Mouse (Mus musculus) regulatory T cell (primary cell): Measurements from ENCODE around the gene Lsm14b.

ENCODE experiments used
- in situ Hi-C: fragments of 300-600 bp; cut with MboI, MseI; formaldehyde crosslinking; loops from one replicate; pipeline ENCODE4 v1.15.1; 2025; ENCODE audit warnings: high pct_unique_total_duplicates

Gene Lsm14b

DNA sequence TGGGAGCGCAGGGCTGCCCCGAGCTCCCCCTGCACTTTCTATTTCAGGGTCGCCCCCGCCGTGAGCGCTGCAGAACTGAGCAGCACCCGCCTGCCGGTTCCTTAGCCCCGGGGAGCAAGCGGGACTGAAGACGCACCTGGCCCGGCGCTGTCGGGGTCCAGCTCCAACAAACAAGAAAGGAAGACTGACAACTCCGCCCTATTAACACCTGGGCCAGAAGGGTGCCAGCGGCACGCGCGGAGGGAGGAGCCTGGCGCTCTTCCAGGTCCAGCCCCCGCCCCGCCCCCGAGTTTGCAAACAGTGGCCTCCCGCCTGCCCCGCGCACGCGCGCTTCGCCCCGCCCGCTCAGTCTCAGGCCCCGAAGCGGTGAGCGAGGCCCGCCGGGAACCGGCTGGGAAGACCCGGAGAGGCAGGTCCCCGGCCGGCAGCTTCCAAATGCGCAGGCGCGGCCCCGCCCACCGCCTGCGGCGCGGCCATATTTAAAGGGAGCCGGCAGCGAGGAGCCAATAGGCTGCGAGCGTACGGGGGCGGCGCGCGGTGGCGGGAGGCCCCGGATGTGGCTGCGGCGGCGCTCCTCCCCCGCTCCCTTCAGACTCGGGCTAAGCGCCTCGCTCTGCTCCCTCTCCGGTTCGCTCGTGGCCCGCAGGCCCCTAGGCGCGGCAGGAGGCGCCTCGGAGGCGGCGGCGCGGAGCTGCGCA, at the start of gene Lsm14b:
TSS of gene Lsm14b (plus strand) at position 587 of the 698 bp plus-strand sequence.
- in situ Hi-C loops: loop anchor here (10.0 kb wide), 1 partner anchor 50 kb away; the partner anchor contains the start of gene Taf4

DNA sequence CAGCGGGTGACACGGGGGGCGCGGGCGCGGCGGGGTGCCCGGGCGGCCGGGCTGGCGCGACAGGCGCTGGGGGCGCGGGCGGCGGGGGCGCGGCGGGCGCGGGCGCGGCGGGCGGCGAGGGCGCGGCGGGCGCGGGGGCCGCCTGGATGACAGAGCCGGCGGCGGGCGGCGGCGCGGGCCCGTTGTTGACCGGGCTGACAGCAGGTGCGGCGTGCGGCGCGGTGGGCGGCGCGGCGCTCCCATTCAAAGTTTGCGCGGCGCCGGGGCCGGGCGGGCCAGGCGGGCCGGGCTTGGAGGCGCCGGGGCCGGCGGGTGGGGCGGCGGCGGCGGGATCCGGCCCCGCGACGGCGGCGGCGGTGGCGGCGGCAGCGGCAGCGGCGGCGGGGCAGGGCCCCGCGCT, 48.9 kb upstream of the Lsm14b start:
- in situ Hi-C loops: loop anchor here (10.0 kb wide), 1 partner anchor 49 kb away; the partner anchor contains the start of gene Lsm14b

DNA sequence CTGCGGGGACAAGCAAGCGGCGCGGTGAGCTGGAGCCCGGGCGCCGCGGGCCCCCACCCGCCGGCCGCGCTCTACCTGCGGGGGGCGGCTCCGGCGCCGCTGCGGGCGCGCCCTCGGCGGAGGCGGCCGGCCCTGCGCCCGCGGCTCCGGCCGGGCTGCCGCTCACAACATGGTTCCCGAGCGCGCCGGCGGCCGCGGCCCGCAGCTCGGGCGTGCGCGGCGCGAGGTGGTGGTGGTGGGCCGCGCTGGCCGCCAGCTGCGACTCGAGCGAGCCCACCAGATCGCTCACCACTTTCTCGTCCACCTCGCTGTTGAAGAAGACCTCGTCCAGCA, 48.5 kb upstream of the Lsm14b start:
- in situ Hi-C loops: loop anchor here (10.0 kb wide), 1 partner anchor 49 kb away; the partner anchor contains the start of gene Lsm14b

DNA sequence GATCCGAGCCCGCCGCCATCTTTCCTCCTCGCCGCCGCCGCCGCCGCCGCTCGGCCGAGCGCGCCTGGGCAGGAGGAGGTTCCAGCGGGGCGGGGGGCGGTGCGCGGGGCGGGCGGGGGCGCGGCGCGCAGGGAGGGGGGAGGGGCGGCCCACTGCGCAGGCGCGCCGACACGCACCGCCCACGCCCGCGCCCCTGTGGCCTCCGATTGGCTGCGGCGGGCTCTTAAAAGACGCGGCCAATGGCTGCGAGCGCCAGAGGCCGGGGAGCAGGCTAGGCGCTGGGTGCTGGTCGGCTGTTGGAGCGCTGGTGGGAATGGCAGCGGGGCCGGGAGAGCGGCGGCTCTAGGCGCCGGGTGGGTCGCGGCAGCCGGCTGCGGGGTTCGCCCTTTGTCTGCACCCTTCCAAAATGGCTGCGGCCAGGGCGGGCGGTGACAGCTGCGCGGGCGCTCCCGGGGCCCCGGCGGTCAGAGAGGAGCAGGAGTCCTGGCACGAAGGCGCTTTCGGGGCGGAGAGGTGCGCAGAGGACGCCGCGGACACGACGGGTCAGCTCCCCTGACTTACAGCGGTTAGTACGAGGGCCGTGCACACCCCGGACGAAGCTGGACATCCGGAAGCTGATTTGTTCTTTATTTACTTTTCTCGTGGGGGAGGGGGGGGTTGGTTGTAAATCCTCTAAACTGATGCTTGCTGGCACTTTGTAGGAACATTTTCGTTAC, 48.0 kb upstream of the Lsm14b start, which contains the start of gene Taf4:
TSS of gene Taf4 (minus strand) at position 19 of the 716 bp plus-strand sequence.
- in situ Hi-C loops: loop anchor here (10.0 kb wide), 1 partner anchor 48 kb away; the partner anchor contains the start of gene Lsm14b

DNA sequence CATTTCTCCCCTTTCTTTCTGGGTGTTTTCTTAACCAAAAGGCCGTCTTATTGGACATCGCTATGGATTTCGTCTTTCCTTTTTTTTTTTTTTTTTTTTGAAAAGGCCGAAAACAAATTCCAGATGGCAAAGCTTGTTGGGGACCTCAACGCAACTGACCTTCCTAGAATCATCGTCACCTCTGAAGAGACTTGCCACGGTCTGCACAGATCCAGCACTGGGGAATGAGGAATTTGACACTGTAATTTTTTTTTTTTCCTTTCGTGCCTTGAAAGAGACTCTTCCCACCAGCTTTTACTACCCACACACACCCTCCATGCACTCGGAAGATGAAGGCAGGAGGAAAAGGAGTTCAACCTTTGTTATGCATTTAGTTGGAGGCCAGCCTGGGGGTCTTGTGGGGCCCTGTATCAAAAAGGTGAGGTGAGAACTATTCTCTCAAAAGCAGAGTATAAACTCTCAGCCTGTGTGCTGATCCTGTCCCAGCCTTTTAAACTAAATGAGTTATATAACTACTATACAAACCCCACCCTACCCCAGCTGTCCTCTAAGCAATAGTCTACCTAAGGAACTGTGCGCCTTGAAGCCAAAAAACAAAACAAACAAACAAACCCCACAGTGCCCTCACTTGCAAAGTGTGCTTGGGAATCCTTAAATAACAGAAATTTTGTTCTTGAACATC, 47.3 kb upstream of the Lsm14b start:
- in situ Hi-C loops: loop anchor here (10.0 kb wide), 1 partner anchor 47 kb away; the partner anchor contains the start of gene Lsm14b

DNA sequence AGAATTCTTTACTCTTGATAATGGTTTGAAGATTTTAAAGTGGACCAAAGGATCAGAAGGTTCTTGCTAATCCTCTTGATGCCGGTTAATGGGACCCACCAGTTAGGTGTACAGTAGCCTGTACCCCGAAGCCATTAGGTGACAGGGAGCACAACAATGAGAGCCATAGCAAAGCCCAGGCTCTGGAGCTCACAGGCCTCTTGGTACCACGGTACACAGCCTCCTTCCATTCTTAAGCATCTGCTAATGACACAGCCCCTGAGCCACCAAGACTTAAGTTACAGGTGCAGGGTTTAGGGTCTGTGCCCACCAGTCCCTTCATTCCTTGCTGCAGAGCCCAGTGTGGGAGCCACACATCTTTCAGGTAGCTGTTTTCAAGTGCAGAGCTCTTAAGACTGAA, 46.5 kb upstream of the Lsm14b start:
- in situ Hi-C loops: loop anchor here (10.0 kb wide), 1 partner anchor 47 kb away; the partner anchor contains the start of gene Lsm14b

DNA sequence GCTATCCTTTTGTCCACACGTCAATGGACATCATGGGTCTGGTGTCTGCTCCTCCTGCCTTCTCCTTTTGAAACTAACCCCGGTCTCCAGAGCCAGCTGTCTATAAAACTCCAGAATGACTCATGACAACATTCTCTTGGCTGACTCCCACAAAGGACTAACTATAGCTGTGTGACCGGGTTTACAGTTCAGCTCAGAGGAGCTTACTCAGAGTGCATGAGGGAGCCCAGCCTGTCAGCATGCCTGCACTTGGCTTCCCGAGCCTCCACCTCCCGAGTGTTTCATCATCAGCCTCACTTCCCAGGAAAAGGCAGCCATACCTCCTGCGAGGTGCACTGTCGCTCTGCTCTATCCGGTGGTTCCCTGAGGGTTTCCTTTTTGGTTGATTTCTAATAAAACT, 45.0 kb upstream of the Lsm14b start:
- in situ Hi-C loops: loop anchor here (10.0 kb wide), 1 partner anchor 45 kb away; the partner anchor contains the start of gene Lsm14b

DNA sequence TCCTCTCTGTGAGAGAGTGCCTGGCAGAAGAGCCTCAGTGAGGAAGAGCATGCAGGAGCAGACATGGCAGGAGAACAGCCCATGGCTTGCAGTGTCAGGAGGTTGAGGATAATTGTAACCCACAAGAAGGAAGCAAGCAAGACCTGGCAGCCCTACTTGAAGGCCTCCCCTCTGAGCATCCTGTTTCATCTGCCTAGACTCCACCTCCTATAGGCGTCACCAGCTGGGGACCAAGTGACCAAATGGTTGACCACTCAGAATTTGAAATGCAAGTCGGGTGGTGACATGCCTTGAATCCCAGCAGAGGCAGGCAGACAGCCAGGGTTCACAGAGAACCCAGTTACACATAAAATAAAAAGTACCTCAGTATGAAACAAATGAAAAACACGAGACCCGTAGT, 44.2 kb upstream of the Lsm14b start:
- in situ Hi-C loops: no loop called here

DNA sequence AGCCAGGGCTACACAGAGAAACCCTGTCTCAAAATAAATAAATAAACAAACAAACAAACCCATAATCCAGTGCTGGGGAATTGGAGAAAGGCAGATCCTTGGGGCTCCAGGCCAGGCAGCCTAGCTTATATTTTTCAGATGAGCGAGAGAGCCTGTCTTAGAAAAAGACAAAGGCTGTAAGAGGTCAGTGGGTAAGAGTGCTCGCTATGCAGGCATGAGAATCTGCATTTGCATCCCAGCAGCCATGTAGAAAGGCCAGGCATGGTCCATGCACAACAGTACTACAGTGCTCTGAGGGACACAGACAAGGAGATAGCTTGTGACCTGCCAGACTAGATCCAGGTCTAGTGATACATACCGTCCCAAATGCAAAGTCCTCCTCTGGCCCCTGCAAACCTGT, 42.1 kb upstream of the Lsm14b start:
- in situ Hi-C loops: no loop called here

DNA sequence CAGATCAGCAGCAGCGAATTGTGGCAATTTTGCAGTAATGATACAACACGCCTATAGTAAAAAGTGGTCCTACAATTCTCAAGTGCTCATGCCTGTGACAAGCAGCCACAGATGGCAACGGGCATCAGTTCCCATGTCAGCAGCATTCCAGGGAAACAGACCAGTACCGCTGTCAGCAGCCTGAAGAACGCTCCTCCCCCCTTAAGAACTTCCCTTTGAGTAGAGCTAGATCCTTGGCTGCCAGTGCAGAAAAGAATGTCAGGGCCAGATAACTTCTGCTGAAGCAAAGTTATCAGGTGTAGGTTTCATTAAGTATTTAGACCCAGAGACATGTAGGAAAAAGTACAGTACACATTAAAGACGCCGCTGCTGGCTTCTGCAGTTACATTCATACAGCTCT, 40.0 kb upstream of the Lsm14b start:
- in situ Hi-C loops: no loop called here

DNA sequence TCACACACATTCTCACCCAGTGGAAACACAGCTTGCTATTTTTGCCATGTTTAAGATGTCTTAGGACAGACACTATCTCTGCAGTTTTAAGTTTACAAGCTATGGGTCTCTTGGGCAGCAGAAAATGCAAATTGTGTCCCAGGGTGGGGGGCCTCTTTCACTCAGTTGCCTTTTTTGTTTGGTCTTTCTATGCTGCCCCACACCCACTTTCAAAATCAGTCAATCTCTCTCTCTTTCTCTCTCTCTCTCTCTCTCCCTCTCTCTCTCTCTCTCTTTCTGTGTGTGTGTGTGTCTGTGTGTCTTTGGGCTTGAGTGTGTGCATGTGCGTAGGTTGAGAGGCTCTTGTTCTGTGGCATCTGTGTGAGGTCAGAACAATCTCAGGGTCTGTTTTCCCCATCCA, 39.1 kb upstream of the Lsm14b start:
- in situ Hi-C loops: no loop called here

DNA sequence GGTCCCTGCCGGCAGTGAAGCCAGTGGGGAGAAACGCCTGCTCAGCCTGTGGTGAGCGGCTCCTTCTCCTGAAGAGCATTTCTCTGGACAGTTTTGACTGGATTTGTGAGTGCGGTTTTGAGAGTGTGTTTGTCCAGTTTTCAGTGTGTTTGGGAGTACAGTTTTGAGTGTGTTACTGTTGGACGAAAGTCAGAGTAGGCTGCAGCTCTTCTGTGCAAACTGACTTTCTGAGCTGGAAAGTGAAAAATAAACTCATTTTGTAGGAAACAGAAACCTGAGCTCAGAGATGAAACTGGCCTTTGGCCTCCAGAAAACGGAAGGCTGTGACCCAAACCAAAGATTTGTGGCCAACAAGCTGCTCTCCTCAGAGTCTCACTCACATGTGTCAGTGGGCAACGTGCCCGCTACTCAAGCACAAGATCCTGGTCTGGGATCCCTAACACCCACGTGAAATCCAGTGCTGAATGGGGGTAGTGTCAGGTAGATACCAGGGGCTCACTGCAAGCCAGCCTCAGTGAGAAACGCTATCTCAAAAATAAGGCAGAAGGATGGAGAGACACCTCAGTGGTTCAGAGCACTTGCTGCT, 38.3 kb upstream of the Lsm14b start:
- in situ Hi-C loops: no loop called here

DNA sequence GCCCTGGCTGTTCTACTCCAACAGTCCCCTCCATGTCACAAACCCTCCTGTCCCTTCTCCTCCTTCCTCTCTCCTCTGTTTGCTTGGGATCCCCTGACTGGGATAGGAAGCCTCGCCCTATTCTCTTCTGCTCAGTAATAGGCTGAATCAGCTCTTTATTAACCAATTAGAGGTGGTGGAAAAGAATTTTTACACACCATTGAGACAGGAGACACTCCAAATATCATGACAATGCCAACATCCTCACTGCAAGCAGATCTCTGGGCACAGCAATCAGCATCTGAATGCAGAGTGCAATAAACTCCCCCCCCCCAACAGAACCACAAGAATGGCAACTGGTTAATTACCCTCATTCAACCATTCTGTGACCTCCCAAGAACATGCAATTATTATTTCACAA, 35.7 kb upstream of the Lsm14b start:
- in situ Hi-C loops: no loop called here

DNA sequence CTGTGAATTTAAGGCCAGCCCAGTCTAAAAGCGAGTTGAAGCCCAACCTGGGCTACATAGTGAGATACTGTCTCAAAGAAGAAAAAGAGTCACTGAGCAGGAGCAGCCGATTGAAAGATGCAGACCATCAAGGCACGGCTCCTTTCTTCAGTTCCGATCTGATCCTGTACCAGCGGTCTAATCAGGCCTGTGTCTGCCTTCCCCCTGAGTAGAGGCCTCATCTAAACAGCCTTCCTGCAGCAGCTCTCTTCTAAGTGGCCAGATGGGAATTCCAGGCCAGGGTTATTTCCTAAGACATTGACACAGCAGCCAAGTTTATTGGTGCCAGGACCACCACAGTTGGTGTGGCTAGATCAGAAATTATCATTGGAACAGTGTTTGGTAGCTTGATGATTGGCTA, 31.7 kb upstream of the Lsm14b start:
- in situ Hi-C loops: no loop called here

DNA sequence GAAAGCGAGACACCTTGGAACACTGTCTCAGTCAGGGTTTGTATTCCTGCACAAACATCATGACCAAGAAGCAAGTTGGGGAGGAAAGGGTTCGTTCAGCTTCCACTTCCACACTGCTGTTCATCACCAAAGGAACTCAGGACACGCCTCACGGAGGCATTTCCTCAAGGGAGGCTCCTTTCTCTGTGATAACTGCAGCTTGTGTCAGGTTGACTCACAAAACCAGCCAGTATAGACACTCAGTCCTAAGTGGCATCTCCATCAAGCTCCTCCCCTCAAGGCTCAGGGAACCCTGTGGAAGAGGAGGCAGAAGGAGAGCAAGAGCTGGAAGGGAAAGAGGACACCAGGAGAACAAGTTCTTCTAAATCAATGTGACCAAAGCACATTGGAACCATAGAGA, 26.4 kb upstream of the Lsm14b start:
- in situ Hi-C loops: no loop called here

DNA sequence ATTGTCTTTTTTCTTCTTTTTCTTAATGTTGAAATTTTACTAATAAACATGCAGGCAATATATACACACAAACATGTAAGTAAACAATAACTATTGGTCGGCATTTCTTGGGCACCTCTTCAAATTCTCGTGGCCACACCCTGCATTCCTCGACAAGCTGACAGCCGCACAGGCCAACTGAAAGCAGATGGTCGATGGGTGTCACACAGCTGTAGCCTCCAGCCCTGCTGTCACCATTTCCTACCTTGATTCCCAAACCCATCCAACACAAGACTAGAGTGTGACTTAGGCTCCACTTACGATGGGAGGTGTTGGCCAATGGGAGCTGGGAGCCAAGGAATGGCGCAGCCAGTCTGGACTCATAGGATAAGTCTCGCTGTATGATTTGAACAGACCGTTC, 23.2 kb upstream of the Lsm14b start:
- in situ Hi-C loops: no loop called here

DNA sequence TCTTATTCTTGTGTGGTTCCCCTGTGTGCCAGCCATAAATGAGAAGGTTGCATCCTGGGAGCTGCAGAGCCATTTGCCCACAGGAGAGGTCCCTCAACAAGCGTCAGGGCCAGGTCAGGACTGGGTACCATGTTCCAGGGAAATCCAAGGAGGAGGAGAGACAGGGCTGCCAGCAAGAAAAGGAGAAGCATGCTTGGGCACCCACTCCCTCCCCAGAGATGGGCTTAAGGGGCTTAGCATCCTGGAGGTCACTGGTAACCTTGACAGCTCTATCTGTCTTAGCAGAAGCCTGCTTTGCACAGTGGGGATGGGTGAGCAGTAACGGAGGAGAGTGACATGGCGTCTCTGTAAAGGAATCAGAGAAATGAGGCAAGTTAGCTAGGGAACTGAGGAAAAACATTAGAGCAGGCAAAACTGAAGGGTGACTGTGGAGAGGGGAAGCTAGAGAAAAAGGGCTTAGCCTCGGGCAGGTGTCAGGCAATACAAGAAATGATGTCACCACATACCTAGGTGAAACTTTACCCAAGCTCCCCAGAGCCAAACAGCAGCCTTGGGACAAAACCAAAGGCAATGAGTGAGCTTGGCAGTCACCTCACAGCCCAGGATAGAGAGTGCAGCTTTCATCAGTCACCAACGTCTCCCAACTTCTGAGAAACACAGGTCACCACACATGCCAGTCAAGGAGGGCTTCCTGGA, 19.0 kb upstream of the Lsm14b start:
- in situ Hi-C loops: no loop called here

DNA sequence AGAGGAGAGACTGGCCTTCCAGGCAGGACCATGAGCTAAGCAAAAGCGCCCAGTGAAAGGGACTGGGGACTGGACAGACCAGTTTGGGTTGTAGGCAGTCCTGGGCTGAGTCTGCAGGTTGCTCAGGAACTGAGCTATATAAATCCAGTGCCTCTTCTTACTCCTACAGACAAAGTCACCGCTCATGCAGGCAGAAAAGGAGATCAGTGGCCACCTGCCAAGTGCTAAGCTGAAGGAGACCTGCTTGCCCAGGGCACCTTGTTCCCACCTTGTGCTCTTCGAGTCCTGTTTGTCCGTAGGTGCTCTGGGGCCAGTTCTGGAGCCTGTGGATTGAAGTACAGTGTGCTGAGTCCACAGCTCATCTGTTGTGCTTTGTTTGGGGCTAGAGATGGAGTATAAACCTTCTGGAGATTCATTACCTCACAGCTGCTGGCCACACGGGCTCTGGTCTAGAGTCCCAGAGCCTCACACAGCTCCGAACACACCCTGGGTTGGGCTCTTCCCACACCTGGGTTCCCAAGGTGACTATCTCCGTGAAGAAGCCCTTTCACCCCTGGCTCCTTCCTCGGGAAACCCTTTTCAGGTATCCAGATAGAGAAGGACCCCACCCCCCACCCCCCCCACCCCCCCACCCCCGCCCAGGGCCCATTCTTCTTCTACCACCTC, 18.3 kb upstream of the Lsm14b start:
- in situ Hi-C loops: no loop called here

DNA sequence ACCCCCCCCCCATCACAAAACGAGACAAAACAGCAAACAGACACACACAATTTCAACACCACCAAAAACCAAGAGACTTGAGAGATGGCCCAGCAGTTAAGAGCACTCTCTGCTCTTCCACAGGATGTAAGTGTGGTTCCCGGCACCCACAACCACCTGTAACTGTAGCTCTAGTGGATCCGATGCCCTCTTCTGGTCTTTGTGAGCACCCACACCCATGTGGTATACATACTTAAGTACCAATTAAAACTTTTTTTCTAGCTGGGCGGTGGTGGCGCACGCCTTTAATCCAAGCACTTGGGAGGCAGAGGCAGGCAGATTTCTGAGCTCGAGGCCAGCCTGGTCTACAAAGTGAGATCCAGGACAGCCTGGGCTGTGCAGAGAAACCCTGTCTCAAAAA, 14.1 kb upstream of the Lsm14b start:
- in situ Hi-C loops: no loop called here

DNA sequence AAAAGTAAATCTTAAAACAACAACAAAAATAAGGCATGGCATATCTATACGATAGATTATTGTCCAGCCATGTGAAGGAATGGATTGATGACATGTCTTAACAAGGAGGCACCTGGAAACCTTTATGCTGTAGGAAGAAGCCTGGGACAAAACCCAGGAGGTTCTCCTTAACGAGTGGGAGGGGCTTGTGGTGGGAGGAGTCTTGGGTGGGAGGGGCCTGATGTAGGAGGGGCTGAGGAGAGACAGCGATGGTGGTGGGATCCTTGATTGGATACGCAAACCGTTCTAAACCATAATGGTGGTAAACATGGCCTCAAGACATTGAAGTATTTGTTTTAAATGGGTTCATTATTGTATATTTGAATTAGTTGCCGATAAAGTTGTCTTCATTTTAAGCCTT, 13.4 kb upstream of the Lsm14b start:
- in situ Hi-C loops: no loop called here

DNA sequence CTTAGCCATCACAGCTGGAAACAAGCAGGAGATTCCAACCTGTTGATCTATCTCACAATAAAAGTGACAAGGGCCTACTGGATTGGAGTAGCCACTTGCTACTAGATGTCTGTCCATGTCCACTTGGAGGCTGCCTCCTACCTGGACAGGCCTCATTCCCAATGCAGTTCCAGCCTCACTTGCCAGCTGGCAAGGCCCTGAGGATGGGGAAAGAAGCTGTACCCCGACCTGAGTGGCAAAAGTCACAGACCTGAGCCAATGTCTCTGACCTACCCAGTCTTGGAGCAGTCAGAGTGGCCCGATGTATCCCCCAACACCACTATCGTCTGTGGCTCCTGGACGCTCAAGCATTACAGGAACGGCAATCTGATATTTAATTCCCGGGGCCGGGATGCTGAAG, 11.1 kb upstream of the Lsm14b start:
- in situ Hi-C loops: no loop called here
